ENCODE assay signal across 1 mouse cellular context in the genomic region with DNA sequence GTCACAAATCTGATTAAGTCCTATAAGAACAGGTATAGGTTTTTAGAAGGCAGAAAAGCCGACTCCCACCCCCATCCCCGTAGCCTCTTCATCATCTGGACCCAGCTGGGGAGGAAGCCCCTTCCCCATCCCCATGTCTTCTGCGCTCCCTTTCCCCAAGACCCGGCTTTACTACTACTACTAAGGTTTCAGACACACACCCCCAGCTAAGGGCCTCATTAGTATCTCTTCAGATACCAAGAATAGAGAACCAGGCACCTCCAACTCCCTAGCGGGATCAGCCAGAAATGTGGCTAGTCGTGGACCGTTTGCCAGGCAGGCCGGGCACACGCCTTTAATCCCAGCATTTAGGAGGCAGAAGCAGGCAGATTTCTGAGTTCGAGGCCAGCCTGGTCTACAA.
TF ChIP-seq lines count a peak whose summit lies in the region.

No protein-coding gene starts in this region.

TF ChIP-seq in MEL, 35 proteins besides CTCF, POLR2A, EP300 and RAD21 (continued from another document):
- no peak for TF ChIP-seq SIN3A (IDR thresholded peaks at IDR 0.05; ENCODE audit: low read length)
- no peak for TF ChIP-seq MEF2A (IDR thresholded peaks at IDR 0.05; ENCODE audit: extremely low read depth, insufficient replicate concordance, low read depth, low read length, poor library complexity, severe bottlenecking)
